Mouse (Mus musculus) c-Kit-negative CD71-positive TER-119-positive erythroid progenitor cells, embryonic 14.5 days (primary cell): ENCODE measurements at regions not wholly inside any gene's neighbourhood (a gene's known extent, or its start where the extent isn't known, plus 50 kb on each side); places are given as distances from the start of the nearest gene placed in this dataset.
"Not testable (repeated sequence)": the region's sequence is repeated elsewhere in the genome, so short reads cannot be mapped to it uniquely, and the experiment has no call there.

Experiments
- DNase-seq: peaks from one replicate; pipeline ENCODE4 v3.0.0-alpha.2; 2013; ENCODE audit warnings: low read depth, low spot score

DNA sequence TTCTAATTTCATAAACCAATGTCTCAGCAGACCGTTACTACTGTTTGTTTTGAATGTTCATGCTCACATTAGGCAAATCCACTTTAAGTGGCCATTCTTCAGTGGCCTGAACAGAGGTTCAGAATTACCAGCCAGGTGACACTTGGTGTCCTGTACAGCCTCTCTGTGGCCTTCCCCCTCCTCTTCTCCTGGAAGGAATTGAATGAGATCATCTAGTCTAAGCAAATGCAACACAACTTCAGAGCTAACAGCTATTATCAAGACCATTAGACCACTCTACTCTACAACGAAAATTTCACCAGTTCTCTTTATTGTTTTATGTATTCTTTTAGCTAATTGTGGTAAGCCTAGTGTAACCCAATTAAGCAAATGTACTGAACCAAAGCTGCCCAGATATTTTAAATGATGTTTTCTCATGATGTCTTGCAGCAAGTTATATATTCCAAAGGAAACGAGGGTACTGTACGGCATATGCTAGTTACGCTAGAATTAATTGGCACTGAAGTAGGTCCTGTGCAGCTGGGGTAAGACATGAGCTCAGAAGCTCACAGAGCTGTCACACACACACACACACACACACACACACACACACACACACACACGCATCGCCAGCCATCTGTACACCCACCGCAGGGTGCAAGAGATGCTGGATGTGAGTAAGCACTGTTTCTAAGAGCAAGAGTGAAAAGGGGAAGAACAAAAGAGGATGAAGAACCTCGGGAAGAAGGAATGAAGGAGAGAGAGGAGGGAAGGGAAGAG, 176.7 kb upstream of the Afdn start:
- DNase-seq, result no peak

DNA sequence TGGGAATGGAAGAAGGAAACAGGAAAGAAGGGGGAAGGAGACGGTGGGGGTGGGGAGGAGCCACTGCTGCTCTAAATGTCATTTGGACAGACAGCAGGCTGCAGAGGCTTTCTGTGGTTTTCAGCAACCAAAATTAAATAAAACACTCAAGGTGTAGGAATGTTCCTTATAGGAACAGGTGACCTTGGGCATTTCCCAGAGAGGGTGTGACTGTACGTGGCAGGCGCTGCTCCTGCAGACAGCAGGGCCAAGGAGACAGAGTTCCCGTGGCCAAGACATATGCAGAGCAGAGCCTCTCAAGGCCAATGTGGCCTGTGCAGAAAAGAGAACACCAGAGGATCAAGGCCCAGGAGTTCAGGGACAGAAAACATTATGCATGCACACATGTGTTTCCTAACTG, 175.9 kb upstream of the Afdn start:
- no peak for DNase-seq

DNA sequence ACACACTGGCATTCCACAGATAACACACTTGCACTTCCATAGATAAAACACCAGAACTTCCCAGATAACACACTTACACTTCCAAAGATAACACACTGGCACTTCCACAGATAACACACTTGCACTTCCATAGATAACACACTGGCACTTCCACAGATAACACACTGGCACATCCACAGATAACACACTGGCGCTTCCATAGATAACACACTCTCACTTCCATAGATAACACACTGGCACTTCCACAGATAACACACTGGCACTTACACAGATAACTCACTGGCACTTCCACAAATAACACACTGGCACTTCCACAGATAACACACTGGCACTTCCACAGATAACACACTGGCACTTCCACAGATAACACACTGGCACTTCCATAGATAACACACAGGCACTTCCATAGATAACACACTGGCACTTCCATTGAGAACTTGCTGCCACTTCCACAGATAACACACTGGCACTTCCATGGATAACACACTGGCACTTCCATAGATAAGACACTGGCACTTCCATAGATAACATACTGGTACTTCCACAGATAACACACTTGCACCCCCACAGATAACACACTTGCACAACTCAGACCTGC, 170.0 kb upstream of the Afdn start:
- not testable (repeated sequence) for DNase-seq
